Mouse (Mus musculus): Measurements from ENCODE around the gene Gm15128. TPM values are rescaled to one million over a fixed set of nuclear protein-coding genes. Genes with fewer than 3 reads are reported as not detected.
"Not testable (repeated sequence)": the region's sequence is repeated elsewhere in the genome, so short reads cannot be mapped to it uniquely, and the experiment has no call there.

Gene Gm15128
- not detected in 2 replicates for polyA plus RNA-seq (2015; fragmentation: Nextera tagmentation; extraction: Ambion mirVana)

GRCm38 (mm10) chrX:147765691-147766090, at the start of gene Gm15128:
Gm15128 (plus strand) TSS chrX:147765991.
- ATAC-seq; H3K9me3 ChIP-seq; H3K27ac ChIP-seq; H3K4me2 ChIP-seq (replicated peaks); H3K4me1 ChIP-seq (replicated peaks); H3K4me3 ChIP-seq (replicated peaks); H3K9ac ChIP-seq (replicated peaks); H3K27me3 ChIP-seq; H3K36me3 ChIP-seq: not testable (repeated sequence)
- WGBS, result 81% methylated on average over 7 of the region's 7 CpGs

Other genes starting within 250 kb of the Gm15128 start
- 14.0 and 17.4 TPM in 2 replicates for gene Lrch2, start 211.9 kb upstream of the Gm15128 start, polyA plus RNA-seq (2015; fragmentation: Nextera tagmentation; extraction: Ambion mirVana)
- not detected in 2 replicates for gene Gm15080, start 227.0 kb downstream of the Gm15128 start, polyA plus RNA-seq (2015; fragmentation: Nextera tagmentation; extraction: Ambion mirVana)